Mouse (Mus musculus): Measurements from ENCODE around the gene Meis1. TPM values are rescaled to one million over a fixed set of nuclear protein-coding genes. Genes with fewer than 3 reads are reported as not detected.

The Meis1 gene
- polyA plus RNA-seq, 1 experiment from 2014 or later = 29.4 TPM

- no peak overlapping the region for H3K4me3 ChIP-seq
- WGBS = 1% methylated on average over 27 of the region's 27 CpGs
- H3K4me1 ChIP-seq = peaks cover 45% of the 10 kb centered on the region
- no peak overlapping the region for H3K4me2 ChIP-seq (replicated peaks)
- H3K9ac ChIP-seq (replicated peaks) = no peak overlapping the region
- no peak for ATAC-seq (replicated peaks)
- H3K27me3 ChIP-seq = peaks cover 45% of the 10 kb centered on the region
- no peaks in the 10 kb centered on the region for H3K9me3 ChIP-seq
- no peaks in the 10 kb centered on the region for H3K36me3 ChIP-seq
- H3K27ac ChIP-seq (replicated peaks) = no peak overlapping the region
Observed at GRCm38 (mm10) chr11:18875001-18875902, 143.5 kb downstream of the Meis1 start.

DNA sequence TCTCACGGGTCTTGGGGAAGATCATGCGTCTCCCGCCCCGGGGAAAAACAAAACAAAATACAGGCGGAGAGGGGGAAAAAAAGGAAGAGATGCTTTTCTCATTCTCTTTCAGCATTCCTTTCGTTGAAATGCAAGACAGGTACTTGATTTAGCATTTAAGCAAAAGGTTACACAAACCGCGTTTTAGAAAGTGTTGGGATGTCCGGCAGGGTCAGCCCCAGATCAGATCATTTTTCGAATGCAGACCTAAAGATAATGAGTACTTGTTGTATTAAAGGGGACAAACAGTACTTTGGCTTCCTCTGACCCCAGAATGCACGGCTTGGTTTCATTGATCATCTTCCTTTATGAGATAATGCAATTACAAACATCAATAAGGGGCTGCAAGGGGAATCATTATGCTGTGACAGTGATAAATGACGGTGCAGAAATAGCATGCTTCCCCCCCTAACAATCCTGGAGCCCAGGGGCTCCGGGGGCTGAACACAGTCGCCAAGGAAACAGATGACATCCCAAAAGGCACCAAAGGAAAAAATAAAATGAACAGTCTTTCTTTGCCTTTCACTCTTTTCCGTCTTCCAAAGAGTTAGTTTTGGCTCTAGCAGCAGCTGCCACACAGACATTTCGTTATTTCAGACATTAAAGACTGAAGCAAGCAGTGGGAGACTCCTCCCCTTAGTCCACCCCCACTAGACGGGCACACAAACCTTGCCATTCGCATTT, 144.3 kb downstream of the Meis1 start:
- Histone ChIP-seq H3K9ac (replicated peaks) (no peak overlapping the region), H3K36me3 (no peaks in the 10 kb centered on the region), H3K27me3 (peaks cover 52% of the 10 kb centered on the region), H3K27ac (replicated peaks) (no peak overlapping the region), H3K4me3 (no peak overlapping the region), H3K4me2 (replicated peaks) (no peak overlapping the region), H3K4me1 (peaks cover 45% of the 10 kb centered on the region), H3K9me3 (no peaks in the 10 kb centered on the region)
- ATAC-seq (replicated peaks) = no peak
- under 1% methylated on average over 18 of the region's 18 CpGs for WGBS

- Histone ChIP-seq H3K4me2 (replicated peaks) (no peak overlapping the region), H3K27ac (replicated peaks) (no peak overlapping the region), H3K9me3 (no peaks in the 10 kb centered on the region), H3K9ac (replicated peaks) (no peak overlapping the region), H3K4me3 (no peak overlapping the region), H3K4me1 (peaks cover 40% of the 10 kb centered on the region), H3K36me3 (no peaks in the 10 kb centered on the region), H3K27me3 (peaks cover 56% of the 10 kb centered on the region)
- no peak for ATAC-seq (replicated peaks)
- whole genome bisulfite sequencing = 3% methylated on average over 9 of the region's 9 CpGs
Observed at GRCm38 (mm10) chr11:18873451-18874277, 145.1 kb downstream of the Meis1 start.

- Histone ChIP-seq H3K9ac (replicated peaks) (no peak overlapping the region), H3K4me2 (replicated peaks) (no peak overlapping the region), H3K36me3 (no peaks in the 10 kb centered on the region), H3K9me3 (no peaks in the 10 kb centered on the region), H3K4me1 (peaks cover 38% of the 10 kb centered on the region), H3K27ac (replicated peaks) (no peak overlapping the region), H3K27me3 (peaks cover 63% of the 10 kb centered on the region), H3K4me3 (no peak overlapping the region)
- 9% methylated on average over 3 of the region's 3 CpGs for WGBS
- no peak for ATAC-seq (replicated peaks)
Observed at GRCm38 (mm10) chr11:18872793-18873192, 146.0 kb downstream of the Meis1 start.

- Histone ChIP-seq H3K4me1 (peaks cover 37% of the 10 kb centered on the region), H3K9me3 (no peaks in the 10 kb centered on the region), H3K4me3 (no peak overlapping the region), H3K4me2 (replicated peaks) (no peak overlapping the region; the same call in 1 of the 2 replicates), H3K27me3 (peaks cover 67% of the 10 kb centered on the region), H3K36me3 (no peaks in the 10 kb centered on the region), H3K27ac (replicated peaks) (no peak overlapping the region), H3K9ac (replicated peaks) (no peak overlapping the region)
- ATAC-seq (replicated peaks) = no peak
- WGBS = 3% methylated on average over 12 of the region's 12 CpGs
Observed at GRCm38 (mm10) chr11:18872118-18872751, 146.6 kb downstream of the Meis1 start.

DNA sequence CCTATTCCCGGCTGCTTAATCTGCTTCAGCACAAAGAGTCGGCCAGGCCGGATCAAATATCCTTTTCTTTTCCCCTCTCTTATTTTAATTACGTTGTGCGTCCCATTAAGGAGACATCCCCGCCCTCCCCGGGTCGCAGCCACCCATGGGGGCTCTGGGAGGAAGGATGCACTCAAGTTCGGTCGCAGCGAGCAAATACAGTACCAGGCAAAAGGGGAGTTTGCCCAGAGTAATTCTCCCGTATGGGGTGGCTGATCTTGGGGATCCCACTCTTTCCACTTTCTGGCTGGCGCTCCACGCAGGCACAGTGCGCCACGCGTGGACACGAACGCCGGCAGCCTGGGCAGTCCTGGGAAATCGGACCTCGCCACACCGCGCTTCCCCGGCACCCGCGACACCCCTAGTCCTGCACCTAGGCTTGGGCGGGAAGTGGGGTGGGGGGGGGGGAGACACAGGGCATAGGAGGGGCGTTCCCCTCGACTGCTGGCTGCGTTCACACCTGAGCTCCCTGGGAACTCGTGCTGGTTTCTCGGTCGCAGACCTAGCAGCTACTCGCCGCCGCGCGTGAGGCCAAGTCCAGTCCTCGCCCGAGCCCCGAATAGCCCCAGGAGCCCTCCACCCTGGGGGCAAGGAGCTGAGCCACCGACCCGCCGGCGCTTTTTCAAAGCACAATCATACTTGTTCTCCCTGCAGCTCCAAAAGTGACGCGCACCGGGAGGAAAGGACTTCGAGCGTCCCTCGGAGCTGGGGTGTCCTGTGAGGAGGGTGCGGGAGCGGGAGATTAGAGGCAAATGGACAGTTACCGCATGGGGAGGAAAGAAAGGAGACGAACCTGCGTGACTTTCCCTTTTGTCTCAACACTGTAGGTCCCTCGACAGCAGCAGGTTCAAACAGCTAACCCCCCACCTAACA, 147.4 kb downstream of the Meis1 start:
- WGBS = under 1% methylated on average over 55 of the region's 58 CpGs
- Histone ChIP-seq H3K9me3 (no peaks in the 10 kb centered on the region), H3K4me2 (replicated peaks) (peak overlapping the region; percentile 42), H3K4me1 (peaks cover 29% of the 10 kb centered on the region), H3K36me3 (no peaks in the 10 kb centered on the region), H3K27ac (replicated peaks) (no peak overlapping the region), H3K9ac (replicated peaks) (0 out of 2 replicates have a peak overlapping the region, but pooled peaks have one; percentile 3), H3K27me3 (peaks cover 62% of the 10 kb centered on the region), H3K4me3 (peak overlapping the region; percentile 25)
- ATAC-seq (replicated peaks) = peak; percentile 42

- H3K9ac ChIP-seq (replicated peaks) = no peak overlapping the region
- H3K4me3 ChIP-seq = no peak overlapping the region
- peaks cover 52% of the 10 kb centered on the region for H3K27me3 ChIP-seq
- whole genome bisulfite sequencing = 3% methylated on average over 25 of the region's 25 CpGs
- peaks cover 24% of the 10 kb centered on the region for H3K4me1 ChIP-seq
- no peak for ATAC-seq (replicated peaks)
- H3K4me2 ChIP-seq (replicated peaks) = no peak overlapping the region
- no peaks in the 10 kb centered on the region for H3K9me3 ChIP-seq
- no peaks in the 10 kb centered on the region for H3K36me3 ChIP-seq
- no peak overlapping the region for H3K27ac ChIP-seq (replicated peaks)
Observed at GRCm38 (mm10) chr11:18870121-18870931, 148.5 kb downstream of the Meis1 start.

DNA sequence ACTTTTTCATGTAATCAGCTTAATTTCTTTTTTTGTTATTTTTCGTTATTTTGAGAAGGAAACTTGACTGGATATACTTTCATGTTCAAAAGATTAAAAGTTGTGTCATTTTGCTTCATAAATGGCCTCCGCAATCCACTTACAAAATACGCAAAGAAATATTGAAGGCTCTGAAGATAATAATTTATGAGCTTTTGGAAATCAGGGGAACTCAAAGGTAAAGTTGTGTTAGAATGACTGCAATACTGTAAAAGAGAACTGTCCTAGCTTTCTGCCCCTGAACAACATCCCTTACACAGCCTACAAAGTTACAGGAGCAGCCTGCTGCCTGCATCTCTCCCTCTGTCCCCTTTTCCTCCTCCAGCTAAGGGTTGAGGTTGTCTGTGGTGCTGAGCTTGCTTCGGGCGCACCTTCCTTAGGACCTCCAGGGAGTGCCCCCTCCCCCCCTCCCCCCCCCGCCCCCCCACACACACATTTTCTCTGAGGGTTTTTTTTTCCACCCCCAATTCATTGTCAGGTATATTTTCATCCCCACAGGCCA, 149.3 kb downstream of the Meis1 start:
- no peak overlapping the region for H3K9ac ChIP-seq (replicated peaks)
- H3K4me3 ChIP-seq = no peak overlapping the region
- H3K9me3 ChIP-seq = no peaks in the 10 kb centered on the region
- H3K27me3 ChIP-seq = peaks cover 44% of the 10 kb centered on the region
- WGBS = 26% methylated on average over 5 of the region's 6 CpGs
- H3K27ac ChIP-seq (replicated peaks) = no peak overlapping the region
- H3K4me1 ChIP-seq = peaks cover 16% of the 10 kb centered on the region
- H3K4me2 ChIP-seq (replicated peaks) = no peak overlapping the region
- no peak for ATAC-seq (replicated peaks)
- no peaks in the 10 kb centered on the region for H3K36me3 ChIP-seq

DNA sequence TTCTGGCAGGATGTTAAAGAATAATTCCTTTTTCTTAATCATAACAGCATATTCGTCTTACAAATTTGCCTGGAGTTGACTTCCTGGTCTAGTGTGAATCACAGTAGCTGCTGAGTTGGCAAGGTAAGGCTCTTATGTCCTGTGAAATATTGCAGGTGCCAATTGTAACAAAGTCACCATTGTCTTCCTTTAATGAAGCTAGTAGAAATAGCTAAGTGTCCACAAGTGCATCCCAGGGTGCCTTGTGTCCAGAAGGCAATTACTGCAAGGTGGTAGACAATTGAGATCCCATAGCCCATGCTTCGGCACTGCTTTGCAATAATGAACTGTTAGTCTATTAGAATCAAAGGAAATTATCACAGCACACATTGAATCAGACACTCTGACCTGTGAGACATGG, 151.1 kb downstream of the Meis1 start:
- 30% methylated on average over 2 of the region's 2 CpGs for WGBS
- H3K4me1 ChIP-seq = peaks cover 14% of the 10 kb centered on the region
- no peaks in the 10 kb centered on the region for H3K9me3 ChIP-seq
- H3K9ac ChIP-seq (replicated peaks) = no peak overlapping the region
- H3K4me3 ChIP-seq = no peak overlapping the region
- no peak for ATAC-seq (replicated peaks)
- H3K36me3 ChIP-seq = no peaks in the 10 kb centered on the region
- H3K27ac ChIP-seq (replicated peaks) = no peak overlapping the region
- H3K4me2 ChIP-seq (replicated peaks) = no peak overlapping the region
- peaks cover 30% of the 10 kb centered on the region for H3K27me3 ChIP-seq

DNA sequence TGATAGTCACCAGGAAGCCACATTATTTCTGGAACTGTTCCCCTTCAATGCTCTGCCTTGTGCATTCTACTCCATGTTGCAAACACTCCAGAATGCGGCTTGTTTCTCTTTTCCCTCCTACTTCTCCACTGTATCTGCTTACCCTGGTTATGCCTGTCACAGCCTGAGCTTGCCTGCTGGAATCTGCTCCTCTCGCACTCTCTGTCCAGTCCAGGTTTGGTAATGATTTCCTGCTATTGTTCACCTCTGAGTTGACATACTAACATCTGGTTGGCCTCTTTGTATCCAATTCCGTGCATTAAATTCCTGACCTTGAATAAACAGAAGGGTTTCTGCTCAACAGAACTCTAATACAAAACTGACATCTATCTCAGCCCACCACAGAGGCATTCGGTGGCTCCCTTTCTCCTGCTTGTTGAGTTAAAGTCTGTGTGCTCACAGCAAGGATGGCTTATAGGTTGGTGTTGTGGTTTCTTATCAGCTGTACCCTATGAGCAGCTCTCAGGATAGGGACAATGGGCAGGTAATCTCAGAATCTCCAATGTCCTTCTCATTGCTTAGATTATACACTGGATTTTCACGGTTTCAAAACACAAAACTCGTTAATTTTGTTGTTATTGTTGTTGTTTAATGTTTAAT, 152.5 kb downstream of the Meis1 start:
- 54% methylated on average over 6 of the region's 6 CpGs for WGBS
- ATAC-seq (replicated peaks) = no peak
- no peak overlapping the region for H3K9ac ChIP-seq (replicated peaks)
- H3K36me3 ChIP-seq = no peaks in the 10 kb centered on the region
- no peak overlapping the region for H3K27ac ChIP-seq (replicated peaks)
- H3K4me3 ChIP-seq = no peak overlapping the region
- H3K27me3 ChIP-seq = peaks cover 27% of the 10 kb centered on the region
- H3K9me3 ChIP-seq = no peaks in the 10 kb centered on the region
- H3K4me2 ChIP-seq (replicated peaks) = no peak overlapping the region
- peaks cover 9% of the 10 kb centered on the region for H3K4me1 ChIP-seq

Measured in forebrain, embryonic 15.5 days (tissue).